Mouse (Mus musculus): ENCODE measurements around the gene Zfp281.
A peak's percentile ranks its signal among the peaks of the same experiment; 100 is the strongest.

Gene Zfp281

DNA sequence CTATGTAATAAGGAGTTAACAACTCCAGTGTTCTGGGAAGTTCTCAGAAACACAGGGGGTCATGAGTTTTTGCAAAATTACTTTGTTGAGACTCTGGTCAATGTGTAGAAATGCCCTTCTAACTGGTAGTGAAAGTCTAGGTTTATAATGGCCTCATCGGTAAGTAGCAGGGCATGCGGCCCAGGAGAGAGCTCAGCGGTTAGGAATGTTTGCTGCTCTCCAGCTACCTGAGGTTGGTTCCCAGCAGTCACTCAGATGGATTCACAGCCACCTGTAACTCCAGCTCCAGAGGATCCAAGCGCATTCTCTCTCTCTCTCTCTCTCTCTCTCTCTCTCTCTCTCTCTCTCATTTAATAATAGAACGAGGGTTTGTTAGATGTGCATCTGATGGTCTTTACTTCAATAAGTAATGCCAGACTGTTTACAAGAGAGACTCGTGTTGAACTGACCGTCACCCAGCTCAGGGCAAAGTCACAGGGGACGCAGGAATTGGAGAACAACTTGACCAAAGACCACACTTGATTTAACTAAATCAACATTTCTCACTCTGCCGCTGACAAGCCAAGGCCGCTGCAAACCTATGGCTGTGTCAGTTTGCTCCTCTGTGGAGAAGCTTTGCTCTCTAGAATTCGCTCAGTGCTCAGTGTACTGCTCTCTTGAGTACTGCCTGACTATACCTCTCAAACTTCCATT is 9.8 kb upstream of the Zfp281 start:
- DNase-seq, result no peak

DNA sequence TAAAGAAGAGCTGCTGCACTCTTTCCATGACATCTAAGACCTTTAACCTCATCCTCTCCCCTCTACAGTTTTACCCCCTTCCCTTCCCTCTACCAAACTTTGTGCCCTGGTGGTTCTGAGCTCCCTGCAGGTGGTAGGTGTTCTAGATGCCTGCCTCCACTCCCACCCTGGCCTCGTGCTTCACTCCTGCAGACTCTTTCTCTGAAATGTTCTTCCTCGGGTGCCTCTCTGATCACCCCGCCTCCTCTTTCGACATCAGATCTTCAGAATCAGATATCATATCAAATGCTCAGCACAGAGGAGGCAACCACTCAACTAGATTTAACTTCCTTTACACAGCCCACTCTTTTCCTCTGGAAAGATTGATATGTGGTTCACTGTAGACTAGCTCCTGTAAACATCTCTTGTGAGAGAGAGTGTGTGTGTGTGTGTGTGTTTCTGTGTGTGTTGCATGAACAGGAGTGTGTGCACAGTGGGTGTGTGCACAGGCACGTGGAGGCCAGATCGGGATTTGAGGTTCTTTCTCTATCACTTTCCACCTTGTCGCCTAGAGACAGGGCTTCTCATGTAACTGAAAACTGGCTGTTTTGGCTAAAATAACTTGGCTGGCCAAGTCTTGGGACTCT is 7.4 kb upstream of the Zfp281 start:
- DNase-seq, result no peak

DNA sequence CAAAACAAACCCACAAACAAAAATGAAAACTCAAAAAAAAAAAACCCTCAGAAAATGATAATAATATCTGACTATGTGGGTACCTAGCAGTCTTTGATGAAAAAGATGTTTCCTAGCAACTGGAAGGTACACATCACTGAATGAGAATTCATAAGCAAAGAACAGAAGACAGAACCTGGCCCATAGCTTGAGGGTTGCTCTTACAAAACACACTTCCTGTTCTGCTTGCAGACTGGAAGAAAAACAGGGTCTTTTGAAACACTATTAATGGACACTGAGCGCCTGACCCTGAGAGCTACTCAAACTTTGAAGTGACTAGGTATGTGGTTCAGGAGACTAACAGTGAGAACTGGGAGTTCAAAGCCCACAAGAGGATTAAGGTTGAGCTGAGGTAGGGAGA is 6.1 kb upstream of the Zfp281 start:
- no peak for DNase-seq

DNA sequence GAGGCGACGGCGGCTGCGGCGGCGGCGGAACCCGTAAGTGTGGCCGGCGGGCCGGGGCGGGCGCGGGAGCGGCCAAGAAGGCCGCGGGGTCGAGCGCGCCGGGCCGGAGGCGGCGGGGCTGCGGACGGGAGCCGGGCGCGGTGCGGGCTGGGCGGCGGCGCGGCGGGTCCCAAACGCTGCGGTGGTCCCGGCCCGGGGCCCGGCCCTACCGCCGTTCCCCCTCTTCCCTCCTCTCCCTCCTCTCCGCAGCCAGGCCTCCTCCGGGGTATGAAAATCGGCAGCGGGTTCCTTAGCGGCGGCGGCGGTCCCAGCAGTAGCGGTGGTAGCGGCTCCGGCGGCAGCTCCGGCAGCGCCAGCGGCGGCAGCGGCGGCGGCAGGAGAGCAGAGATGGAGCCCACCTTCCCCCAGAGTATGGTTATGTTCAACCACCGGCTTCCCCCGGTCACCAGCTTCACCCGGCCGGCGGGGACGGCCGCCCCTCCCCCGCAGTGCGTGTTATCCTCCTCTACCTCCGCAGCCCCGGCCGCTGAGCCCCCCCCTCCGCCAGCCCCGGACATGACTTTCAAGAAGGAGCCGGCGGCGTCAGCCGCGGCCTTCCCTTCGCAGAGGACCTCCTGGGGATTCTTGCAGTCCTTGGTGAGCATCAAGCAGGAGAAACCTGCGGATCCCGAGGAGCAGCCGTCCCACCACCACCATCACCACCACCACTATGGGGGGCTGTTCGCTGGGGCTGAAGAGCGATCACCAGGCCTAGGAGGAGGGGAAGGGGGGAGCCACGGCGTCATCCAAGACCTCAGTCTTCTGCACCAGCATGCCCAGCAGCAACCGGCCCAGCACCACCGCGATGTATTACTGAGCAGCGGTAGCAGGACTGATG is 556 bp downstream of the Zfp281 start:
- DNase-seq, result peak; percentile 43

DNA sequence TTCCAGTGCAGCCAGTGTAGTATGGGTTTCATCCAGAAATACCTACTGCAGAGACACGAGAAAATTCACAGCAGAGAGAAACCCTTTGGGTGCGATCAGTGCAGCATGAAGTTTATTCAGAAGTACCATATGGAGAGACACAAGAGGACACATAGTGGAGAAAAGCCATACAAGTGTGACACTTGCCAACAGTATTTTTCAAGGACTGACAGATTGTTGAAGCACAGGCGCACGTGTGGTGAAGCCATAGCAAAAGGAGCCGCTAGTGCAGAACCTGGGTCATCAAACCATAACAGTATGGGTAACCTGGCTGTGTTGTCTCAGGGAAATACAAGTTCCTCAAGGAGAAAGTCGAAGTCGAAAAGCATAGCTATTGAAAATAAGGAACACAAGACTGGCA is 1.4 kb downstream of the Zfp281 start:
- DNase-seq, result no peak

DNA sequence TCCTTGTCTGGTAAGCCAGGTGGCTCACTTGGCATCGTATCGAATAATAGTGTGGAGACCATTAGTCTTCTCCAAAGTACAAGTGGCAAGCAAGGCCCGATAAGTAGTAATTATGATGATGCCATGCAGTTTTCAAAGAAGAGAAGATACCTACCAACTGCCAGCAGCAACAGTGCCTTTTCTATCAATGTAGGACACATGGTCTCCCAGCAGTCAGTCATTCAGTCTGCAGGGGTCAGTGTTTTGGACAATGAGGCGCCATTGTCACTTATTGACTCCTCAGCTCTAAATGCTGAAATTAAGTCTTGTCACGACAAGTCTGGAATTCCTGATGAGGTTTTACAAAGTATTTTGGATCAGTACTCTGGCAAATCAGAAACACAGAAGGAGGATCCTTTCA is 2.1 kb downstream of the Zfp281 start:
- no peak for DNase-seq

DNA sequence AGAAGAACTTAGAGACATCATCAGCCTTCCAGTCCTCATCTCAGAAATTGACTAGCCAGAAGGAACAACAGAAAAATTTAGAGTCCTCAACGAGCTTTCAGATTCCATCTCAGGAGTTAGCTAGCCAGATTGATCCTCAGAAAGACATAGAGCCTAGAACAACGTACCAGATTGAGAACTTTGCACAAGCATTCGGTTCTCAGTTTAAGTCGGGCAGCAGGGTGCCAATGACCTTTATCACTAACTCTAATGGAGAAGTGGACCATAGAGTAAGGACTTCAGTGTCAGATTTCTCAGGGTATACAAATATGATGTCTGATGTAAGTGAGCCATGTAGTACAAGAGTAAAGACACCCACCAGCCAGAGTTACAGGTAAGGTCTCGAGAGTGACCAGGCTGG is 2.9 kb downstream of the Zfp281 start:
- no peak for DNase-seq

DNA sequence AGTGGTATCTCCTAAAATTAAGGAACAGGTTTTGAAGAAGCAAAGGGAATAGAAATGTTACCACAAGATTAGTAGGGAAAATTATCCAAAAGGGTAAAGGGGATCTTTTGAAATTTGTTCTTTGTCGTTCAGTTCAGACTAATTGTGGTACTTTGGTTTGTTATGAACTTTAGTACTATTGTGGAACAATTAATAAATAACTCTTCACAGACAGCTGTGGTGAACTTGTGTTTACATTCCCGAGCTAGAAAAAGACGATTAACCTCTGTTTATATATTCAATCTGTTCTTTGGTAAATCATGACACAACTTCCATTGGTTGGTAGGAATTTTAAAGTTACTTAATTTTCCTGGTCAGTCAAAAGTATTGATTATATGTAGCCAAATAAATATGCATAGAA is 8.2 kb downstream of the Zfp281 start:
- DNase-seq, result no peak

DNA sequence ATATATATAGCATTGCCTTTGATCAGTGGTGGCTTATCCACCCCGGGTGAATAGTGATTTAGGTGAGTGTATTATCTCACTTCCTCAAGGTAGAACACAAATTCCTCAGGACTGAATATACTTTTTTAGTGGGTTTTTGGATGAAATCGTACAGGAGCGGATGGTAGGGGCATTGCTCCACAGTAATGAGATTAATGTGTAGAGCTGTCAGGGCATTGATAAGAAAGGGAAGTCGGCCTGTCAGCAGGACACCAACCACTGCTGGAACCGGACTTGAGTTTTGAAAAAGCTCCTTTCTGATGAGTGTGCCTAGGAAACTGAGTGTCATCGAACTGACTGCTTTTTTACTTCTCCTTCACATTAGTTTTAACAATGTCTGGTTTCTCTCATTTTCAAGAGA is 10.9 kb downstream of the Zfp281 start:
- no peak for DNase-seq

DNA sequence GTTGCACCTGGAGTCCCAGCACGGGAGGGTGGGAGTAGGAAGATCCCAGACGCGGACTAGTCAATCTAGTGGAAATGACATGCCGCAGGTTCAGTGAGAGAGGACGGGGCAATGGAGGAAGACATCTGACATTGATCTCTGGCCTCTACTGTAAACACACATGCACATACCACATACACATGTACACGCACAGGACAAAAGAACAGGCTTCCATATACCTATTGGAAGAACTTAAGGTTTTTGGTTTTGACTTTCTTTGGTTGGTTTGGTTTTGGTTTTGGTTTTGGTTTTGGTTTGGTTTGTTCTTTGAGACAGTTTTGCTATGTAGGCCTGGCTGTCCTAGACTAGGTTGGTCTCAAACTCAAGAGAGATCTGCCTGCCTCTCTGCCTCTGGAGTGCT is 12.2 kb downstream of the Zfp281 start:
- DNase-seq, result no peak

DNA sequence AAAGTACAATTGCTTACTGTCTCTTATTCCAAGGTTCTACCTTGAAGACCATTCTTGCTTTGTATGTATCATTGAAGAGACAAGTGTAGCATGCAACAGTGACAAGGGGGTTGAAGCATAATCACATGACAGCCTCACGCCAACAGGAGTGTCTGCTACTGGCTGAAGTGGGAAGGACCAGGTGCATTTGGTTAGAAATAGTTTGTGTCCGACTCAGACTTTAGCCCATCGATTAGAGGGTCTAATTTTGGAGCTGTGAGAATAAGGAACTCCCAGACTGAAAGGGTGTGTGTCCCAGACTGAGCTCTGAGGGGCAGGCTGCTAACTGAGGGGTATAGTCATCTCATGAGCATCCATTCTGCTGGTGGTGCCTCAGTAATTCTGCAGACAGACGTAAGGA is 13.0 kb downstream of the Zfp281 start:
- no peak for DNase-seq

DNA sequence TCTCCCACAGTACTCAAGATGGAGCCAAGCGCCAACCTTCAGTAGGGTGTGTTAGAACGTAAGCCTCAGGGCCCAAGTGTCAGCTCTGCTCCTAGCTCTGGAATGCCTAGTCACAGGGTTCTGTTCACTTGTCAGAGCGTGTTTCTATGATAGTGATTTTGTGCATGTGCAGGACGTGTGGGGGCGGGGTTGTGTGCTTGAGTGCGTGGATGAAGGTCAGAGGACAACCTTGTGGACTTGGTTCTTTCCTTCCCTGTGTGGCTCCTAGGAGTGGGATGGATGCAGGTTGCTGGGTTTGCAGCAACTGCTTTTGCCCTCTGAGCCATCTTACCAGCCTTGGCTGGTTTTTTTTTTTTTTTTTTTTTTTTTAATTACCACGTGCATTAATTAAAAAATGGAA is 13.5 kb downstream of the Zfp281 start:
- DNase-seq, result no peak

DNA sequence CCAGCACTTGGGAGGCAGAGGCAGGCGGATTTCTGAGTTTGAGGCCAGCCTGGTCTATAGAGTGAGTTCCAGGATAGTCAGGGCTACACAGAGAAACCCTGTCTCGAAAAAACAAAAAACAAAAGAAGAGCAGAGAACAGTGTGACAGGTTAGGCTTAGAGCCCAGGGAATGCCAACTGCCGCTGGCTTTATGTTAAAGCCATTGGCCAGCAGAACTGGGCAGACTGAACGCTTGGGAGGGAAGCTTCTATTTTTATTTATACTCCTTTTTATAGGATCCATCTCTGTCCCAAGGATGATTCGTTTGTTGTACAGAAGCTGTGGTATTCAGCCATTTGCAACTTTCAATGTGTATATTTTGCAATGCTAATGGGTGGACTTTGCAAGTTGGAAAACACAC is 14.0 kb downstream of the Zfp281 start:
- DNase-seq, result no peak

DNA sequence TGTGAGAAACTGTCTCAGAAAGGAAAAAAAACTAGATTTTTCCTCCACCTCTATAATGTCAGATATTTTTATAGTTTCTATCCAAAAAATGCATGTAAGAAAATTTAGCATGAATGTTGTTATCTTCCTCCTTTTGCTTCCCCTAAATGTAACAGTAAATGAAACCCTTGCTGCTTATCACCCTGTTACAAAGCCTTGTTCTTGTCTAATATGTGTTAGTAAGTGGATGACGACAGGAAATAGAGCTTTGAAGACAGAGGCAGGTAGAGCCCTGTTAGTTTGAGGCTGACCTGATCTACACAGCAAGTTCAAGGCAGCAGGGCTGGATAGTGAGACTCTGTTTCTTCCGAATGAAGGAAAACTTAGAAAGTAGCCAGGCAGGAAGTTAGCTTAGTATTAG is 14.5 kb downstream of the Zfp281 start:
- no peak for DNase-seq

DNA sequence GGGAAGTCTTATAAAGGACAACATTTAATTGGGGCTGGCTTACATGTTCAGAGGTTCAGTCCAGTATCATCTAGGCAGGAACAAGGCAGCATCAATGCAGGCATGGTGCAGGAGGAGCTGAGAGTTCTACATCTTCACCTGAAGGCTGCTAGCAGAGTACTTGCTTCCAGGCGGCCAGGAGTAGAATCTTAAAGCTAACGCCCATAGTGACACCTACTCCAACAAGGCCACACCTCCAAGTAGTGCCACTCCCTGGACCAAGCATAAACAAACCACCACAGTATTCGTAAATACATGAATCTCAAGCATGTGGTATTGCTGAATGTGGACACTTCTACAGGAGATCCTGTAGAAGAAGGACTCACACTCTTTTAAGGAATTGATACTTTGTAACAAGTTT is 18.0 kb downstream of the Zfp281 start:
- no peak for DNase-seq

DNA sequence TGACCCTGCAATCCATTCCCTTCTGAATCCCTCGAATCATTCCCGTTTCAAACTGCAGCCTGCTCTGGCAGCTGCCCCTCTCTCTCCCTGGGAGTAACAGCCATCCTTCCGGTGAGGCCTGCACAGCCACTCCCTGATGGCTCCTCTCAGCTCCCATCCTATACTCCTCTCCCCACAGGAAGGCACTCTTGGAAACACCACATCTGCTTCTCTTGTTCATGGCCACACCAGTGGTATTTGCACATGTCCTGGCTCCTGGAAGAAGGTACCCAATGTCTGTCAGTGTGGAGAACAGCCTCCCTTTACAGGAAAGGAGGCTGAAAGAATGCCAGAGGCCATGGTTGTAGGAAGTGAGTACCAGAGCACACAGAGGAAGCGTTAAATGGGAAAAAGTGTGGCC is 19.8 kb downstream of the Zfp281 start:
- DNase-seq, result no peak

DNA sequence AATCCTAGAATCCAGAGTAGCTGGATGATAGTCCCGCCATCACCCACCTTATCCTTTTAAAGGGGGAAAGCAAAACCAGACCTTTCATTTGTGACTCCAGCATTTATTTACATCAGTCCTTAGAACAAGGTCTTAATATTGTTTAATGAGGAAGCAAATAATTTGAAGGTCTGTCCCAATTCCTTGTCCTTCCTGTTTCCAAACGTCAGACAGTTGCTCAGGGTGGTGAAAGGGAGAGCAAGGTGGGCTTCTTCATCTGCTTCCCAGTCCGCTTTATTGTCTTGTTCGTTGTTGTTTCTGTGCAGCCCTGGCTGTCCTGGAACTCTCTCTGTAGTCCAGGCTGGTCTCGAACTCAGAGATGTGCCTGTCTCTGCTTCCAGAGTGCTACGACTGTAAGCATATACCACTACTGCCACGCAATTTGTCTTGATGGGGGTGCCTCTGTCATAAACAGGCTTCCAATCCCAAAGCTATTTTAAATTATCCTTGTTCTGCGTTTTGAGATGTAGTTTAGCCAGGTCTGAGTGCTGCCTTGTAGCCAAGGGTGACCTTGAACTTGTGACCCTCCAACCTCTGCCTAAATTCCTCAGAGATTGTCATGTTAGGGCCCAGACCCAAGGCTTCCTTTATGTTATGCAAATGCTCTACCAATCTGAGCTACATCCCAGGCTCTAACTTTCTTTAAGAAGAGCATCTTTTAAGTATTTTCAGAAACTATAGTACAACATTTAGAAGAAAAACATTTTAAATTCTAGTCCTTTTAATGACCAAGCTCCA is 21.3 kb downstream of the Zfp281 start:
- no peak for DNase-seq

DNA sequence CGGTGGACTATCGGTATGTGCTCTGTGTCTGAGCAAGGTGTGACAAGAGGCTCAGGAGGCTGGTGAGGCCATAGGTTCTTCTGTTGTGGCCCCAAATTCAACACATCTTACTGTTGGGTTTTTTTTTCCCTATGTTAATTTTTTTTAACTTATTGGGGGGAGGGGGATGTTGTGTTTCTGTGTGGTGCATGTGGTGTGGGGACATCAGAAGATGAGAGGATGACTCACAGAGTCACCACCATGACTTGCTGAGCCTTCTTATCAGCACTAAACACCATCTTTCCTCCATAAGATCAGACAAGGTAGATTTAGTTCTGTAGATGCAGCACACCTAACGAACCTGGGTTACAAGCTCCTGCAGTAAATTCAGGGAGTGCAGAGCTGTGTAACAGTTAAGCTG is 27.4 kb downstream of the Zfp281 start:
- no peak for DNase-seq

DNA sequence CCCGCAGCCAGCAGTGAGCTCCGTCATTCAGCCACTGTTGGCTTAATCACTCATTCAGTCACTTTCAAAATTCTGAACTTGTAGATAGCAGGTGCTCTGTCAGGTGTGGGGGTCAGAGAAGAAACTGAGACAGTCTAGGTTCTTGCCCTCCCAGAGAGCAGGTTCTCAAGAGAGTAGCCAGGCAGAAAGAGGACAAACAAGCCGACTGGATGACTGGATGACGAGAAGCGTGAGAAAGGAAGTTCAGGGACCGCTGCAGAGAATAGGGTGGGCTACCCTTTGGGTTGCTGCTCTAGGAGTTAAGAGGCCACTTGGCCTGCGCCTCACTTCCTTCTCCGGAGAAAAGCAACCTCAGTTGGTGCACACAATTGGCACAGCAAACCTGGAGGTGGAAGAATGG is 28.8 kb downstream of the Zfp281 start:
- DNase-seq, result no peak

DNA sequence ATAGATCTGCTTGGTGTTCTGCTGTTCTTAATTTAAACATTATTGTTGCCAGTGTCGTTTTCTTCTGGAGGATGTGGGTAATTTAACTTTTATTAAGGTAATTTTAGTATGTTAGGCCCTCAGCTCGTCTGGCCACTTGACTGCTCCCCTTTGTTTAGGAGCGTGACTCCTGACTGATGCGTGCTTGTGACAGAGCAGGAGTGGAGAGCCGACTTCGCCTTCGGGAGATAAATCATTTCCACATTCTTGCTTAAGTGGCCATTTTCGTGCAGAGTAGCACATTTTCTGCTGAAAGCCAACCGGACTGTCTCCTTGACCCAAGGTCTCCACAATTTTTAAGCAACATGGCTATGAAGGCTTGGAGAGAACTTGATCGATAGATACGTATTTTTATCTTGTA is 29.7 kb downstream of the Zfp281 start:
- DNase-seq, result no peak

DNA sequence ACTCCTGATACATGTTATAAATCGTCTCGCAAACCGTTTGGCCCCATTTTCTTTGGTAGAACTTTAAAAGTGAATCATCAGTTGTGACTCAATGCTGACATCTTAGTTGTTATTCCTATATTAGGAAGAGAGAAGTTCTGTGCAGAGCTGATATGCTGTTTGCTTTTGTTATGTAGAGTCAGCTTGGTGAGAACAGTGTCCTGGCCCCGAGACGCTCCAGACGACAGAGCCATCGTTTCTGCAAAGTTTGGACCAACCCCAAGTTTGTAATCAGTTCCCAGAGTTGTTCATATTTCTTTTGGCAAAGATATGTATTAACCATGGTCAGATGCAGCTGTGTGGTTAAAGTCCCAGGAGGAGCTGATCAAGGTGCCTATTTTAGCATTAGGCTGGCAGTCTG is 31.9 kb downstream of the Zfp281 start:
- DNase-seq, result no peak

DNA sequence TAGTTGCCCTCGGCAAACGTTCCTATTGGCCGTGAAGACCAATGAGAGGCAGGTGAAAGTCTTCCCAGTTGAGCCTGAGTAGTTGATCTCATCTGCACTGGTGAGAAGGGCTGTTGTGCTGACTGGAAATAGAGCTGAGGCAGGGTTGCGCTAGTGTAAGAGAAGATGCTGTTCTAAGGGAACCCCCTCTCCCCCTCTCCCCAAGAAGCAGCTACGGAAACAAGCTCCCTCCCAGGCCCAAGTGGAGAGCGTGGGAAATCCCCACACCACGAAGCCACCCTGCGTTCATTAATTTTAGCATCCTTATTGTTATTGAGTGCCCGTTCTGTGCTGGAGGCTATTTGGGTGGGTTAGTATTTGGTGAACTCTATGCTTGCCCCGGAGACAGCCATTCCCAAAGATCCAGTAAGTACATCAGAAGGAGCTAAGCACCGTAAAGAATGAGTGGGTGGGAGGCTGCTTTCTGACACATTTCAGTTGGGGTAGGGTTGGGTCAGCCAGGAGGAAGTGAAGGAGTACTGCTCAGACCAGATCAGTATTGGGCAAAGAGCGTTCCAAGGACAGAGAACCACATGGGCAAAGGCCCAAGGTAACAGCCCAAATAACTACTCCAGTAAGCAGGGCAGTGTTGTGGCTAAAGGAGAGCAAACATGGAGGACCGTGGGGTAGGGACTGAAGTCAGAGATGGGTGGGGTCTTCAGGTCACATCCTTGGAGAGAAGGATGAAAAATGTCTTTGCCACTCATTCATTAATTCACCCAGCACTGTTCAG is 33.9 kb downstream of the Zfp281 start:
- DNase-seq, result no peak

DNA sequence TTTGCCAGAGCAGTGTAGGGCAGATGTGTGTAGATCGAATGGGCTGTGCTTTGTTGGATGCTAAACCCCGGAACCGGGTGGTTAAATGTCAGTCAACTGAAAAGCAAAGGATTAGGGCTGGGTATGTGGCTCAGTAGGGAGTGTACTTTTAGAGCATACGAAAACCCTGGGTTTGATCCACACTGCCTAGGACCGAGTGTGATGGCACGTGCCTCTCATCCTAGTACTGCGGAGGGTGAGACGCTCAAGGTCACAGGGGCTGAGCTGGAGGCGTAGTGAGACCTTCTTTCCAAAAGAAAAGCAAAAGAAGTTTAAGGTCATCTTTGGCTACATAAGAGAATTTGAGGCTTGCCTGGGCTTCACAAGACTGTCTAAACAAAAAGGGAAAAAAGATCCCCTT is 34.6 kb downstream of the Zfp281 start:
- no peak for DNase-seq

Measured in lung, postnatal 14 days (tissue).